Mouse (Mus musculus): ENCODE measurements around the gene Fadd. TPM values are rescaled to one million over a fixed set of nuclear protein-coding genes. Genes with fewer than 3 reads are reported as not detected.

Fadd gene
- total and polyA plus RNA-seq, 3 experiments, result 7.2 to 11.6 TPM; not detected in 1

- Histone ChIP-seq H3K9ac (ENCODE audit: control insufficient read depth, low read depth, low read length, poor library complexity, severe bottlenecking) (no peak overlapping the region), H3K36me3 (ENCODE audit: control insufficient read depth in 1 of 2, insufficient read depth in 2 of 2, low read length in 2 of 2) (peaks cover 0 to 34% of the 10 kb centered on the region in 2 experiments; a peak in 3 of 4 replicates)
Observed at GRCm38 (mm10) chr7:144527723-144528221, 54.5 kb downstream of the Fadd start.

More at GRCm38 (mm10) chr7:144527723-144528221, 54.5 kb downstream of the Fadd start:
- no peaks in the 10 kb centered on the region for H3K27me3 ChIP-seq (ENCODE audit: control insufficient read depth in 1 of 2, insufficient read depth in 2 of 2, low read length in 2 of 2)
- no peaks in the 10 kb centered on the region for H3K9me3 ChIP-seq (replicated peaks; ENCODE audit: insufficient read depth, low read length)
- TF ChIP-seq ZKSCAN1 (IDR thresholded peaks at IDR 0.05; ENCODE audit: low read depth, low read length) (no peak), TAL1 (IDR thresholded peaks at IDR 0.05; ENCODE audit: low read length) (no peak), MAZ (IDR thresholded peaks at IDR 0.05; ENCODE audit: low read depth, low read length) (no peak), EP300 (IDR thresholded peaks at IDR 0.05; ENCODE audit: low read depth in 1 of 2, low read length in 2 of 2) (no peak; a peak in 3 of 4 replicates), RAD21 (IDR thresholded peaks at IDR 0.05; ENCODE audit: low read depth, low read length) (peak; percentile 62), TBP (IDR thresholded peaks at IDR 0.05; ENCODE audit: low read depth, low read length) (no peak), TCF12 (IDR thresholded peaks at IDR 0.05; ENCODE audit: low read depth, low read length) (no peak), HCFC1 (IDR thresholded peaks at IDR 0.05; ENCODE audit: low read depth, low read length) (no peak), USF2 (IDR thresholded peaks at IDR 0.05; ENCODE audit: borderline replicate concordance in 1 of 2, insufficient read depth in 1 of 2, low read depth in 1 of 2, low read length in 2 of 2) (no peak), CHD1 (IDR thresholded peaks at IDR 0.05; ENCODE audit: low read depth, low read length) (no peak), ETS1 (IDR thresholded peaks at IDR 0.05; ENCODE audit: low read depth, low read length) (no peak), SMC3 (IDR thresholded peaks at IDR 0.05; ENCODE audit: low read depth, low read length) (peak; percentile 52), MYB (IDR thresholded peaks at IDR 0.05; ENCODE audit: low read depth, low read length) (no peak), RCOR1 (IDR thresholded peaks at IDR 0.05; ENCODE audit: low read depth, low read length) (no peak), ZNF384 (IDR thresholded peaks at IDR 0.05; ENCODE audit: low read depth, low read length) (no peak), E2F4 (IDR thresholded peaks at IDR 0.05; ENCODE audit: borderline replicate concordance, low read depth, low read length) (no peak), ZMIZ1 (IDR thresholded peaks at IDR 0.05; ENCODE audit: low read depth, low read length) (no peak), POLR2A (IDR thresholded peaks at IDR 0.05; ENCODE audit: control insufficient read depth in 1 of 2, insufficient read depth in 1 of 2, low read depth in 1 of 2, low read length in 2 of 2, poor library complexity in 1 of 2) (no peak), POLR2AphosphoS2 (IDR thresholded peaks at IDR 0.05; ENCODE audit: low read length) (no peak), MAFK (IDR thresholded peaks at IDR 0.05; ENCODE audit: borderline replicate concordance, low read depth, low read length) (no peak), KAT2A (conservative IDR thresholded peaks at IDR 0.05; ENCODE audit: low read depth, low read length) (no peak), UBTF (IDR thresholded peaks at IDR 0.05; ENCODE audit: borderline replicate concordance, insufficient read depth, low read depth, low read length) (no peak), MAX (IDR thresholded peaks at IDR 0.05; ENCODE audit: low read length) (no peak), USF1 (IDR thresholded peaks at IDR 0.05; ENCODE audit: low read depth, low read length) (no peak), MYC (IDR thresholded peaks at IDR 0.05; ENCODE audit: low read depth, low read length) (no peak), ELF1 (IDR thresholded peaks at IDR 0.05; ENCODE audit: low read depth, low read length) (no peak), SIN3A (IDR thresholded peaks at IDR 0.05; ENCODE audit: low read length) (peak; percentile 47; the same call in 1 of the 2 replicates), BHLHE40 (IDR thresholded peaks at IDR 0.05; ENCODE audit: borderline replicate concordance, low read depth, low read length) (no peak), JUND (IDR thresholded peaks at IDR 0.05; ENCODE audit: low read depth, low read length) (no peak), POLR2AphosphoS5 (IDR thresholded peaks at IDR 0.05; ENCODE audit: borderline replicate concordance, low read depth, low read length) (no peak), ZC3H11A (IDR thresholded peaks at IDR 0.05; ENCODE audit: low read depth, low read length) (no peak), GABPA (IDR thresholded peaks at IDR 0.05; ENCODE audit: low read depth, low read length) (no peak), CTCF (IDR thresholded peaks at IDR 0.05 in 2 of 3, conservative IDR thresholded peaks at IDR 0.05 in 1 of 3; ENCODE audit: control insufficient read depth in 1 of 3, insufficient read depth in 1 of 3, low read depth in 2 of 3, low read length in 3 of 3, poor library complexity in 1 of 3, severe bottlenecking in 1 of 3) (peak; percentile 34 to 61 (median 53); a peak in 5 of 6 replicates), NELFE (IDR thresholded peaks at IDR 0.05; ENCODE audit: low read depth, low read length) (no peak), NRF1 (IDR thresholded peaks at IDR 0.05; ENCODE audit: insufficient read depth, low read depth, low read length, poor library complexity, severe bottlenecking) (no peak), CHD2 (IDR thresholded peaks at IDR 0.05; ENCODE audit: low read length) (no peak), GATA1 (IDR thresholded peaks at IDR 0.05; ENCODE audit: low read depth, low read length) (0 out of 2 replicates have a peak, but pooled peaks have one; percentile 34)
- peak; percentile 67 for DNase-seq (ENCODE audit: low read depth, low spot score)
- no peak overlapping the region for H3K4me3 ChIP-seq (ENCODE audit: control insufficient read depth in 1 of 2, insufficient read depth in 1 of 2, low read depth in 2 of 2, low read length in 2 of 2)
- H3K79me2 ChIP-seq (ENCODE audit: control insufficient read depth, insufficient read depth, low read length, poor library complexity), result peaks cover 35% of the 10 kb centered on the region
- H3K4me1 ChIP-seq (ENCODE audit: control insufficient read depth in 1 of 2, insufficient read depth in 2 of 2, low read length in 2 of 2), result peaks cover 19 to 35% of the 10 kb centered on the region in 2 experiments
- peak overlapping the region; percentile 3; the same call in 1 of the 2 replicates for H3K27ac ChIP-seq (ENCODE audit: control insufficient read depth, low read depth, low read length)
